Mouse (Mus musculus): ENCODE results near the gene Tgfbr2.

DNA sequence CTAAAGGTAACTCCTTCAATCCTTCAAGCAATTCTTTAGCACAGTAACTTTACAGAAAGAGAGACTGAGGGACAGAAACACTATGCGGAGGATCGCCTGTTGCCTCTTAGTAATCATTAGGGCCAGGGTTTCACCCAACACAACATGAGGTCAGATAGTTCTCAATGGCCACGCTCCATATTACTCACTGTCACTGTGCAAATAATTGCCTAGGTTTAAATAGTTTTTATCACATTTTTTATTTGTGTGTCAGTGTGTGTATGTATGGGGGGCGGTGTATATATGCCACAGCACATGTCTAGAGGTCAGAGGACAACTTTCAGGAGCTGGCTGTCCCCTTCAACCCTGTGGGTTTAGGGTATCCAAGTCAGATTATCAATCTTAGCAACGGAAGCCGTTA is 46.4 kb upstream of the Tgfbr2 start:
- TF ChIP-seq POLR2A (IDR thresholded peaks at IDR 0.05; ENCODE audit: control insufficient read depth in 1 of 2, insufficient read depth in 1 of 2, low read depth in 1 of 2, low read length in 2 of 2, poor library complexity in 1 of 2), result no peak
- TF ChIP-seq CTCF (IDR thresholded peaks at IDR 0.05 in 2 of 3, conservative IDR thresholded peaks at IDR 0.05 in 1 of 3; ENCODE audit: control insufficient read depth in 1 of 3, insufficient read depth in 1 of 3, low read depth in 2 of 3, low read length in 3 of 3, poor library complexity in 1 of 3, severe bottlenecking in 1 of 3), result no peak
- no peak for TF ChIP-seq MYC (IDR thresholded peaks at IDR 0.05; ENCODE audit: low read depth, low read length)
- no peak for TF ChIP-seq NELFE (IDR thresholded peaks at IDR 0.05; ENCODE audit: low read depth, low read length)
- no peak for TF ChIP-seq UBTF (IDR thresholded peaks at IDR 0.05; ENCODE audit: borderline replicate concordance, insufficient read depth, low read depth, low read length)
- TF ChIP-seq EP300 (IDR thresholded peaks at IDR 0.05; ENCODE audit: low read depth in 1 of 2, low read length in 2 of 2), result no peak
